Mouse (Mus musculus): ENCODE results near the gene Lfng. TPM values are rescaled to one million over a fixed set of nuclear protein-coding genes. Genes with fewer than 3 reads are reported as not detected.

Lfng gene
- polyA plus RNA-seq, 1 experiment from 2014 or later, result 9.0 TPM

GRCm38 (mm10) chr5:140579771-140580170 is 27.3 kb upstream of the Lfng start:
- H3K36me3 ChIP-seq (ENCODE audit: control insufficient read depth, insufficient read depth, low read length), result no peaks in the 10 kb centered on the region
- H3K27me3 ChIP-seq (ENCODE audit: control insufficient read depth, insufficient read depth, low read length), result no peaks in the 10 kb centered on the region
- 7% methylated on average over 6 of the region's 6 CpGs for WGBS
- DNase-seq (ENCODE audit: low spot score) (peak; percentile 70), ATAC-seq (ENCODE audit: insufficient number of reproducible peaks, low FRiP score, low TSS enrichment, low read depth) (peak; percentile 67)
- H3K9me3 ChIP-seq (ENCODE audit: control insufficient read depth, low read length), result no peaks in the 10 kb centered on the region
- peak overlapping the region; percentile 71; the same call in 1 of the 2 replicates for H3K27ac ChIP-seq (replicated peaks; ENCODE audit: low read depth, low read length)
- H3K9ac ChIP-seq (ENCODE audit: low read length), result no peak overlapping the region
- no peak overlapping the region for H3K4me3 ChIP-seq (ENCODE audit: low read depth, low read length)
- H3K4me1 ChIP-seq (ENCODE audit: control insufficient read depth, insufficient read depth, low read length), result peaks cover 45% of the 10 kb centered on the region
- H3K4me2 ChIP-seq (ENCODE audit: low read depth, severe bottlenecking), result peak overlapping the region; percentile 22

GRCm38 (mm10) chr5:140581569-140581968 is 25.6 kb upstream of the Lfng start:
- Histone ChIP-seq H3K27me3 (ENCODE audit: control insufficient read depth, insufficient read depth, low read length) (no peaks in the 10 kb centered on the region), H3K36me3 (ENCODE audit: control insufficient read depth, insufficient read depth, low read length) (no peaks in the 10 kb centered on the region), H3K4me1 (ENCODE audit: control insufficient read depth, insufficient read depth, low read length) (peaks cover 42% of the 10 kb centered on the region), H3K4me2 (ENCODE audit: low read depth, severe bottlenecking) (peak overlapping the region; percentile 3; the same call in 1 of the 2 replicates), H3K9me3 (ENCODE audit: control insufficient read depth, low read length) (no peaks in the 10 kb centered on the region), H3K9ac (ENCODE audit: low read length) (no peak overlapping the region), H3K4me3 (ENCODE audit: low read depth, low read length) (no peak overlapping the region), H3K27ac (replicated peaks; ENCODE audit: low read depth, low read length) (no peak overlapping the region; the same call in 1 of the 2 replicates)
- peak; percentile 73 for DNase-seq (ENCODE audit: low spot score)
- WGBS, result 0% methylated on average over 5 of the region's 5 CpGs
- peak; percentile 45; the same call in 1 of the 2 replicates for ATAC-seq (ENCODE audit: insufficient number of reproducible peaks, low FRiP score, low TSS enrichment, low read depth)

GRCm38 (mm10) chr5:140582995-140583731 is 24.0 kb upstream of the Lfng start:
- Histone ChIP-seq H3K36me3 (ENCODE audit: control insufficient read depth, insufficient read depth, low read length) (no peaks in the 10 kb centered on the region), H3K9me3 (ENCODE audit: control insufficient read depth, low read length) (no peaks in the 10 kb centered on the region), H3K4me2 (ENCODE audit: low read depth, severe bottlenecking) (0 out of 2 replicates have a peak overlapping the region, but pooled peaks have one; percentile 5), H3K4me3 (ENCODE audit: low read depth, low read length) (no peak overlapping the region), H3K4me1 (ENCODE audit: control insufficient read depth, insufficient read depth, low read length) (peaks cover 42% of the 10 kb centered on the region), H3K27ac (replicated peaks; ENCODE audit: low read depth, low read length) (peak overlapping the region; percentile 73), H3K9ac (ENCODE audit: low read length) (no peak overlapping the region; the same call in 1 of the 2 replicates), H3K27me3 (ENCODE audit: control insufficient read depth, insufficient read depth, low read length) (no peaks in the 10 kb centered on the region)
- WGBS, result 29% methylated on average over 8 of the region's 8 CpGs
- no peak; the same call in 1 of the 2 replicates for ATAC-seq (ENCODE audit: insufficient number of reproducible peaks, low FRiP score, low TSS enrichment, low read depth)
- peak; percentile 36 for DNase-seq (ENCODE audit: low spot score)

GRCm38 (mm10) chr5:140583732-140584368 is 23.3 kb upstream of the Lfng start:
- H3K27me3 ChIP-seq (ENCODE audit: control insufficient read depth, insufficient read depth, low read length), result no peaks in the 10 kb centered on the region
- no peaks in the 10 kb centered on the region for H3K36me3 ChIP-seq (ENCODE audit: control insufficient read depth, insufficient read depth, low read length)
- 20% methylated on average over 6 of the region's 6 CpGs for WGBS
- H3K4me3 ChIP-seq (ENCODE audit: low read depth, low read length), result no peak overlapping the region
- ATAC-seq (ENCODE audit: insufficient number of reproducible peaks, low FRiP score, low TSS enrichment, low read depth), result peak; percentile 24; the same call in 1 of the 2 replicates
- DNase-seq (ENCODE audit: low spot score), result peak; percentile 44
- peak overlapping the region; percentile 34; the same call in 1 of the 2 replicates for H3K9ac ChIP-seq (ENCODE audit: low read length)
- H3K4me1 ChIP-seq (ENCODE audit: control insufficient read depth, insufficient read depth, low read length), result peaks cover 42% of the 10 kb centered on the region
- no peaks in the 10 kb centered on the region for H3K9me3 ChIP-seq (ENCODE audit: control insufficient read depth, low read length)
- peak overlapping the region; percentile 73 for H3K27ac ChIP-seq (replicated peaks; ENCODE audit: low read depth, low read length)
- H3K4me2 ChIP-seq (ENCODE audit: low read depth, severe bottlenecking), result 0 out of 2 replicates have a peak overlapping the region, but pooled peaks have one; percentile 12

GRCm38 (mm10) chr5:140589082-140589774 is 17.9 kb upstream of the Lfng start:
- whole genome bisulfite sequencing, result 92% methylated on average over 16 of the region's 16 CpGs
- DNase-seq (ENCODE audit: low spot score), result no peak
- Histone ChIP-seq H3K4me1 (ENCODE audit: control insufficient read depth, insufficient read depth, low read length) (peaks cover 2% of the 10 kb centered on the region), H3K27ac (replicated peaks; ENCODE audit: low read depth, low read length) (no peak overlapping the region), H3K4me3 (ENCODE audit: low read depth, low read length) (no peak overlapping the region), H3K36me3 (ENCODE audit: control insufficient read depth, insufficient read depth, low read length) (no peaks in the 10 kb centered on the region), H3K9me3 (ENCODE audit: control insufficient read depth, low read length) (no peaks in the 10 kb centered on the region), H3K4me2 (ENCODE audit: low read depth, severe bottlenecking) (no peak overlapping the region), H3K9ac (ENCODE audit: low read length) (no peak overlapping the region), H3K27me3 (ENCODE audit: control insufficient read depth, insufficient read depth, low read length) (no peaks in the 10 kb centered on the region)
- no peak for ATAC-seq (ENCODE audit: insufficient number of reproducible peaks, low FRiP score, low TSS enrichment, low read depth)

GRCm38 (mm10) chr5:140594846-140595245 is 12.3 kb upstream of the Lfng start:
- no peak for ATAC-seq (ENCODE audit: insufficient number of reproducible peaks, low FRiP score, low TSS enrichment, low read depth)
- no peaks in the 10 kb centered on the region for H3K27me3 ChIP-seq (ENCODE audit: control insufficient read depth, insufficient read depth, low read length)
- WGBS, result 81% methylated on average over 5 of the region's 5 CpGs
- no peak overlapping the region for H3K9ac ChIP-seq (ENCODE audit: low read length)
- DNase-seq (ENCODE audit: low spot score), result no peak
- no peaks in the 10 kb centered on the region for H3K36me3 ChIP-seq (ENCODE audit: control insufficient read depth, insufficient read depth, low read length)
- H3K4me3 ChIP-seq (ENCODE audit: low read depth, low read length), result no peak overlapping the region
- no peaks in the 10 kb centered on the region; the same call in 1 of the 2 replicates for H3K4me1 ChIP-seq (ENCODE audit: control insufficient read depth, insufficient read depth, low read length)
- no peaks in the 10 kb centered on the region for H3K9me3 ChIP-seq (ENCODE audit: control insufficient read depth, low read length)
- H3K27ac ChIP-seq (replicated peaks; ENCODE audit: low read depth, low read length), result no peak overlapping the region
- H3K4me2 ChIP-seq (ENCODE audit: low read depth, severe bottlenecking), result no peak overlapping the region

GRCm38 (mm10) chr5:140596426-140596825 is 10.7 kb upstream of the Lfng start:
- no peak overlapping the region for H3K27ac ChIP-seq (replicated peaks; ENCODE audit: low read depth, low read length)
- H3K27me3 ChIP-seq (ENCODE audit: control insufficient read depth, insufficient read depth, low read length), result no peaks in the 10 kb centered on the region
- DNase-seq (ENCODE audit: low spot score) (no peak), ATAC-seq (ENCODE audit: insufficient number of reproducible peaks, low FRiP score, low TSS enrichment, low read depth) (no peak)
- no peaks in the 10 kb centered on the region for H3K9me3 ChIP-seq (ENCODE audit: control insufficient read depth, low read length)
- H3K36me3 ChIP-seq (ENCODE audit: control insufficient read depth, insufficient read depth, low read length), result no peaks in the 10 kb centered on the region
- no peaks in the 10 kb centered on the region; the same call in 1 of the 2 replicates for H3K4me1 ChIP-seq (ENCODE audit: control insufficient read depth, insufficient read depth, low read length)
- 81% methylated on average over 3 of the region's 3 CpGs for WGBS
- no peak overlapping the region for H3K9ac ChIP-seq (ENCODE audit: low read length)
- H3K4me3 ChIP-seq (ENCODE audit: low read depth, low read length), result no peak overlapping the region
- no peak overlapping the region for H3K4me2 ChIP-seq (ENCODE audit: low read depth, severe bottlenecking)

GRCm38 (mm10) chr5:140596927-140597588 is 10.1 kb upstream of the Lfng start:
- H3K4me3 ChIP-seq (ENCODE audit: low read depth, low read length), result no peak overlapping the region
- H3K9ac ChIP-seq (ENCODE audit: low read length), result no peak overlapping the region
- H3K9me3 ChIP-seq (ENCODE audit: control insufficient read depth, low read length), result no peaks in the 10 kb centered on the region
- H3K36me3 ChIP-seq (ENCODE audit: control insufficient read depth, insufficient read depth, low read length), result no peaks in the 10 kb centered on the region
- no peaks in the 10 kb centered on the region; the same call in 1 of the 2 replicates for H3K4me1 ChIP-seq (ENCODE audit: control insufficient read depth, insufficient read depth, low read length)
- H3K27me3 ChIP-seq (ENCODE audit: control insufficient read depth, insufficient read depth, low read length), result no peaks in the 10 kb centered on the region
- no peak overlapping the region for H3K4me2 ChIP-seq (ENCODE audit: low read depth, severe bottlenecking)
- ATAC-seq (ENCODE audit: insufficient number of reproducible peaks, low FRiP score, low TSS enrichment, low read depth) (no peak), DNase-seq (ENCODE audit: low spot score) (no peak)
- no peak overlapping the region for H3K27ac ChIP-seq (replicated peaks; ENCODE audit: low read depth, low read length)
- WGBS, result 72% methylated on average over 18 of the region's 18 CpGs
